Mouse (Mus musculus): Measurements from ENCODE around the gene Nr1h4. TPM values are rescaled to one million over a fixed set of nuclear protein-coding genes. Genes with fewer than 3 reads are reported as not detected.

The Nr1h4 gene
- polyA plus RNA-seq, 1 experiment: 0.07 TPM

DNA sequence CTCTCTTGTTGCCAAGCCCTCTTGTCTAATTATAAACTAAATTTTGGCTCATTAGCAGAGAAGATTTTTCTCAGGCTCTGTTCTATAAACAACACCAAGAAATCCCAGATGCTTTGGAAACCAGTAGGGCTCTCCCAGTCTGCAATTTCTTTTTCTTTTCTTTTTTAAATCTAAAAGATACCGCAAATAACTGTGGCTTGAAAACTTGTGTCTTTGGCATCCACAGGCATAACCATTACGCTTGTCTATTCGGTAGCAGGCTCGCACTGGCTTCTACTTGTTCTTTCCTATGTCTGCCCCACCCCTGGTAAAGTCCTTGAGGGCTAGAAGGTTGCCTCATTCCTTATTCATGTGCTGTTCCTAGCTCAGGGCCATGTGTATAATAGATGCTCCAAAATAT, 18.3 kb upstream of the Nr1h4 start:
- peak; percentile 30 for DNase-seq (ENCODE audit: low read depth)
- TF ChIP-seq POLR2A (IDR thresholded peaks at IDR 0.05; ENCODE audit: borderline replicate concordance, extremely low read depth, insufficient read depth, insufficient read length, poor library complexity, severe bottlenecking) (no peak), CTCF (IDR thresholded peaks at IDR 0.05; ENCODE audit: borderline replicate concordance, extremely low read depth, insufficient read depth, insufficient read length) (no peak)

GRCm38 (mm10) chr10:89548028-89548427, 14.6 kb upstream of the Nr1h4 start:
- DNase-seq (ENCODE audit: low read depth): peak; percentile 38
- TF ChIP-seq CTCF (IDR thresholded peaks at IDR 0.05; ENCODE audit: borderline replicate concordance, extremely low read depth, insufficient read depth, insufficient read length): no peak
- no peak for TF ChIP-seq POLR2A (IDR thresholded peaks at IDR 0.05; ENCODE audit: borderline replicate concordance, extremely low read depth, insufficient read depth, insufficient read length, poor library complexity, severe bottlenecking)

DNA sequence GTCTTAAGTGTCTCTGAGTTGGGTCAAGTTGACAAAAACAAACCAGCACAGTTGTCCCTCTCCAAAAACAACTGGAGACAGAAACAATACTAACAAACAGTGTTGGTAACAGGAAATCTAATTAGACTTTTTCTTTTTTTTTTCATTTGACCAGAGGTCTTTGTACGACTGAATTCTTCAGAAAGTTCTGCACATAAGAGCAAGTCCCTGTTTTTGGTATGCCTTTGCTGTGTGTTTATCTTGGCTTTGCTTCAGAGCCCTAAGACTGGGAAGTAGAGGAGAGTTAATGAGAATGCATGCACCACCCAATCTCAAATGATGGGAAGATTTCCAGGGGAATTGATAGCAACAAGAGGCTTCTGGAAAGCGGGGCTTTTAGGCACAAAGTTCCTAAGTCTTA, 13.6 kb upstream of the Nr1h4 start:
- TF ChIP-seq POLR2A (IDR thresholded peaks at IDR 0.05; ENCODE audit: borderline replicate concordance, extremely low read depth, insufficient read depth, insufficient read length, poor library complexity, severe bottlenecking): no peak
- no peak for TF ChIP-seq CTCF (IDR thresholded peaks at IDR 0.05; ENCODE audit: borderline replicate concordance, extremely low read depth, insufficient read depth, insufficient read length)
- DNase-seq (ENCODE audit: low read depth): peak; percentile 4

DNA sequence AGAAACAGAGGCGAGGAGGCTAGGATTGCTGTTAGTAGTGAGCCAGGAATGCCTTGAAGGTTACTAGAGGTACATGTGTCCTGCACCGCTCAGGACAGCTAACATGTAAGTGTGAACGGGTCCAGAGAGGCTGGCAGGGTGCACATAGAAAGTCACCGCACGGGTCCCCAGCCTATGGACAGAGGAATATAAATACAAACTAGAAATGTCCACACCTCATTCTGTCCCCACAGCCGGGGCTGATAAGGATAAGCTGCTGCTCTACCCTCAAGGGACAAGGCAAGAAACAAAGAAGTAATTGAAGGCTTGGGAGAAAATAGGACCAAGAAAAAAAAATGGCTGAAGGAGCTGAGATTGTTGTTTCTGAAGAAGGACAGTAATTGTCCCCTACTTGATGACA, 10.5 kb upstream of the Nr1h4 start:
- DNase-seq (ENCODE audit: low read depth): peak; percentile 10
- TF ChIP-seq POLR2A (IDR thresholded peaks at IDR 0.05; ENCODE audit: borderline replicate concordance, extremely low read depth, insufficient read depth, insufficient read length, poor library complexity, severe bottlenecking) (no peak), CTCF (IDR thresholded peaks at IDR 0.05; ENCODE audit: borderline replicate concordance, extremely low read depth, insufficient read depth, insufficient read length) (no peak)

- TF ChIP-seq CTCF (IDR thresholded peaks at IDR 0.05; ENCODE audit: borderline replicate concordance, extremely low read depth, insufficient read depth, insufficient read length) (no peak), POLR2A (IDR thresholded peaks at IDR 0.05; ENCODE audit: borderline replicate concordance, extremely low read depth, insufficient read depth, insufficient read length, poor library complexity, severe bottlenecking) (no peak)
- no peak for DNase-seq (ENCODE audit: low read depth)
These were observed 8.9 kb upstream of the Nr1h4 start for GRCm38 (mm10) chr10:89542321-89542720.

DNA sequence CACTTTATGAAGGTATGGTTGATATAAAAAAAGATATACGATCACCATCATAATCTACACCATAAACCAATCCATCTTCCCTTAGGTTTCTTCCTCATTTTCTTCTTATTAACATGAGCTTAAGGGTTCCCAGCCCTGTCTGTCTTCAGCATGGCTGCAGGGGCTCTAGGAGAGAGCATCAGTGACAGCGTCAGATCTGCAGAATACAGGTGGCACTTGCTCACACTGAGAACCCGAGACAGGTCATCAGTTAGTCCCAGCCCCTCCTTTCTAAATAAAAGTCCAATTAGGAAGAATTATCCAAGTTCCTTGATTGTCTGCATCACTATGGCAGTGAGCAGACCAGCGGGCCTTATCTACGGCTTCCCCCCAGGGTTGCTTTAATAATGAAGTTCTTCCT, 934 bp downstream of the Nr1h4 start:
- TF ChIP-seq CTCF (IDR thresholded peaks at IDR 0.05; ENCODE audit: borderline replicate concordance, extremely low read depth, insufficient read depth, insufficient read length) (no peak), POLR2A (IDR thresholded peaks at IDR 0.05; ENCODE audit: borderline replicate concordance, extremely low read depth, insufficient read depth, insufficient read length, poor library complexity, severe bottlenecking) (no peak)
- no peak for DNase-seq (ENCODE audit: low read depth)

DNA sequence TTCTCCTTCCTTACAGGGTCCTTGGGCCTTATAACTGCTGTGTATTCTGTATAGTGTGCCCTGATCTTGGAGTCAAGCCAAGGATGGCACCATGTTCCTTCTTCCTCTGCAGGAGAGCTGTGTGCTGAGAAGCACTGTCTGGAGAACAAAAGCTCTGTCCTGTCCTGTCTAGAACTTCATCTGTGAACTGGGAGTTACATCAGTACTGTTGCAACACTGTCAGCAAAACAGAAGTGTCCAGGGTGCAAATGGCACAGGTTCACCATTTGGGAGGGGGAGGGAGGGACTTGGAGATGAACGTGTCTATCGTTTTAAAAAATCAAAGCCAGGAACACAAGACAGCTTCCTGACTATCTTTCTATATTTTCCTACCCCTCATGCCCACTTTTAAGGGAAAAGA, 1.4 kb downstream of the Nr1h4 start:
- DNase-seq (ENCODE audit: low read depth): peak; percentile 6
- TF ChIP-seq POLR2A (IDR thresholded peaks at IDR 0.05; ENCODE audit: borderline replicate concordance, extremely low read depth, insufficient read depth, insufficient read length, poor library complexity, severe bottlenecking) (no peak), CTCF (IDR thresholded peaks at IDR 0.05; ENCODE audit: borderline replicate concordance, extremely low read depth, insufficient read depth, insufficient read length) (no peak)

DNA sequence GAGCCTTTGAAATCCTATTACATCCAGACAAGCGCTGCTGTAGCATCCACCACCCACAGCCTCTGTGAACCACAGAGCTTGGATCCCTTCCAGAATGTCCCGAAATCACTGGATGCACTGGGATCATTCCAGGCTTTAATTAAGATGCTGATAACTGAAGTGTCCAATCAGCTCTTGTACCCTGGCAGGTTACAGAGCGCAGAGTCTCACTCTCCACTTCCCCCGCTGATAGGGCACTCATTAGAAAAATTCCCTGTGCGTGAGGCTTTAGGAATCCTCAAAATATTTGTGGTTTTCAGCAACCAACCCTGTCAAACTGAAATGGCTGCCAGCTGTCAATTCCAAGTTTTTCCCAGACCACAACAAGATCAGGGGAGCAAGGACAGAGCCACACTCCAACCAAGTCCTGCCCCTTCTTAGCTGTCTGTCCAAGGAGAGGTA, 2.2 kb downstream of the Nr1h4 start:
- peak; percentile 85 for DNase-seq (ENCODE audit: low read depth)
- TF ChIP-seq POLR2A (IDR thresholded peaks at IDR 0.05; ENCODE audit: borderline replicate concordance, extremely low read depth, insufficient read depth, insufficient read length, poor library complexity, severe bottlenecking) (no peak), CTCF (IDR thresholded peaks at IDR 0.05; ENCODE audit: borderline replicate concordance, extremely low read depth, insufficient read depth, insufficient read length) (no peak)

DNA sequence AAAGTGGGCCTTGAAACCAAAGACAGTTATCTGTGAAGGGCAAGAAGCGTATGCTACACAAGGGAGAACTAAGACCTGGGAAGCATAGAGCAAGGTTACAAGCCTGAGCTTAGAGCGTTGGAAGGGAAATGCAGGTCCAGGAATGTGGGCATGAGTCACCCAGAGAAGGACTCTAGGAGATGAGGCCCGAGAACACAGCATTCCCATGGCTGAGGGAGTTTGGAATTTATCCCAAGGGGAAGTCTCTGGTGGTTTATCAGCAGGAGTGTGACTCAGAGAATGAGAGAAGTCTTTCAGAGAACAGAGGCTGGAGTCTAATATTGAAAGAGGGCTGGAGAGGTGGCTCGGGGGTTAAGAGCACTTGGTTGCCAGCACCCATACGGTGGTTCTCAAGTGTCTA, 6.3 kb downstream of the Nr1h4 start:
- TF ChIP-seq CTCF (IDR thresholded peaks at IDR 0.05; ENCODE audit: borderline replicate concordance, extremely low read depth, insufficient read depth, insufficient read length): no peak
- DNase-seq (ENCODE audit: low read depth): no peak

GRCm38 (mm10) chr10:89525823-89526222, 7.6 kb downstream of the Nr1h4 start:
- DNase-seq (ENCODE audit: low read depth): no peak
- TF ChIP-seq POLR2A (IDR thresholded peaks at IDR 0.05; ENCODE audit: borderline replicate concordance, extremely low read depth, insufficient read depth, insufficient read length, poor library complexity, severe bottlenecking) (no peak), CTCF (IDR thresholded peaks at IDR 0.05; ENCODE audit: borderline replicate concordance, extremely low read depth, insufficient read depth, insufficient read length) (no peak)

DNA sequence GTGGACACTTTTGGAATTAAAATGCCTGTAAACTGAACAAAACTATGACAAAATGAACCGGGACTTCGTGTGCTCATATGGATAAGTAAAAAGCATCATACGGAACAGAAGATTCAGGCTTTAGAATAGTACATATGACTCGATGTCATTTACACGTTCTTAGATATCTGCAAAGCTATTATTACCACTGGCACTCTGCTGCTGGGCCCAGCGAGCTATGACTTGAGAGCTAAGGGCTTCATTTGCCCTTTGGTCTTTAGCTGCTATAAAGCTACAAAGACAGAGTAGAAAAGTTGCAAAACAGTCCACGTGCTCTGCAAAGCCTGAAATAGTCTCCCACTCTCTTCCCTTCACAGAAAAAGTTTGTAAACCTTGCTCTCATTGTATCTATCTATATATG, 10.9 kb downstream of the Nr1h4 start:
- no peak for DNase-seq (ENCODE audit: low read depth)

GRCm38 (mm10) chr10:89521790-89522431, 11.5 kb downstream of the Nr1h4 start:
- TF ChIP-seq CTCF (IDR thresholded peaks at IDR 0.05; ENCODE audit: borderline replicate concordance, extremely low read depth, insufficient read depth, insufficient read length) (no peak), POLR2A (IDR thresholded peaks at IDR 0.05; ENCODE audit: borderline replicate concordance, extremely low read depth, insufficient read depth, insufficient read length, poor library complexity, severe bottlenecking) (no peak)
- DNase-seq (ENCODE audit: low read depth): no peak

More for the DNA sequence above, 10.9 kb downstream of the Nr1h4 start:
- no peak for TF ChIP-seq CTCF (IDR thresholded peaks at IDR 0.05; ENCODE audit: borderline replicate concordance, extremely low read depth, insufficient read depth, insufficient read length)
- TF ChIP-seq POLR2A (IDR thresholded peaks at IDR 0.05; ENCODE audit: borderline replicate concordance, extremely low read depth, insufficient read depth, insufficient read length, poor library complexity, severe bottlenecking): no peak
